Mouse (Mus musculus): ENCODE measurements at regions not wholly inside any gene's neighbourhood (a gene's known extent, or its start where the extent isn't known, plus 50 kb on each side); places are given as distances from the start of the nearest gene placed in this dataset.

DNA sequence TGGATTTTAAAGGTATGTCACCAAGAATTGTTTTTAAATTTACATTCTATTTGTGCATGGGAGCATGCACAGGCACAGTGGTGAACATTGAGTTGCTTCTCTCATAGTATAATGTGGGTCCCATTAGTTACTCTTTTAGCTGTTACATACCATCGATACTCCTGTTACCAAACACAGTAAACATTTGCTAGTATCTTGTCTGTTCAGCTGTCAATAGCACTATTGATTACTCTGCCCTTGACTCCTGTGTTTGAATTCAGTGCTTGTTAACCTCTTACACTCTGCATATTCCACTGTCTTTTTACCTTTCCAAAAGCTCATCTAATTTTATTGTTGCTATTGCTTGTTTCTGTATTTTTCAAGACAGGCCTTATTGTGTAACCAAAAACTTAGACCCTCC is 133.2 kb upstream of the Marcks start:
- DNase-seq (ENCODE audit: low read depth), result no peak

DNA sequence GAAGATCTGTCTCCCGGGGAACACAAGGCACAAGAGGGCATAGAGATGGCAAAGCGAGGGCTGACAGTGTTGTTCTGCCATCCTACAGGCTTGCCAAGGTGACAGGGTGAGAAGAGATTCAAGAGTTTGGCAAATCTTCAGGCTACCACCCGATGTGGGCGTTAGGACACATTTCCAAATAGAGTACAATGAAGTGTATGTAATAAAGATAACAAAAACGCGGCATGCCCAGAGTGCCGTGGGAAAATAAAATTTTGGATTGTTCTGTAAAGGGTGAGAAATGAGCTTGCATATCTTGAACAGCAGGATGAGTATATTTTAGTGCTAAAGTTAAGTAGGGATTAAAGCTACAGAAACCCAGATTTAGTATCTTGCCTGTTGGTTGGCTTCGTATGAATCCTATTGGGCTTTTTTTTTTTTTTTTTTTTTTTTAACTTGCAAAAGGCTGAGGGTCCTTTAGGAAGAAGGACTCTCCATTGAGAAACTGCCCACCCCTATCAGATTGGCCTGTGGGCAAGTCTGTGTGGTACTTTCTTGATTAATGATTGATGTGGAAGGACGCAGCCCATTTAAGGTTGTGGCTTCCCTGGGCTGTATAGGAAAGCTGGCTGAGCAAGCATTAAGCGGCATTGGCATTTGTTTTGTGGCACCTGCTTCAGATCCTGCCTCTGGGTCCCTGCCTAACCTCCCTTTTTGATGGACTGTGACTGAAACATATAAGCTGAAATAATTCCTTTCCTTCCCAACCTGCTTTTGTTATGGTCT is 131.7 kb upstream of the Marcks start:
- no peak for DNase-seq (ENCODE audit: low read depth)

DNA sequence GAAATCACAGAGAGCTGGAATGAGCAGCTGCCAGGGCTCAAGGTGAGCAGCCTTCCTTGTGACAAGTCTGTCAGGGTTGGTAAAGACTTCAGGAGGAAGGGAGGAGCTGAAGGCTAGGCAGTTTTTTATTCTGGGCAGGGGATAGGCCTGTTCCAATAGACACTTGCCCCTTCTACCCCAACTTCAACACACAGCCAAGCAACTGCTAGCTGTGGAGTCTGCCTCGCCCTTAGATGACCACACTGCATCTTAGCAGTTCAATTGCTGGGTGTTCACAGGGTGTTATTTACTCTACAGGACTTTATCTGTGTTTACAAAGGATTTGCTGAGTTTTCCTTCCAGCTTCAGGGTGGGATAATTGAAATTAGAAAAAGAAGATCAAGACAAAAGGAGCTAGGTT is 128.2 kb upstream of the Marcks start:
- DNase-seq (ENCODE audit: low read depth), result no peak

DNA sequence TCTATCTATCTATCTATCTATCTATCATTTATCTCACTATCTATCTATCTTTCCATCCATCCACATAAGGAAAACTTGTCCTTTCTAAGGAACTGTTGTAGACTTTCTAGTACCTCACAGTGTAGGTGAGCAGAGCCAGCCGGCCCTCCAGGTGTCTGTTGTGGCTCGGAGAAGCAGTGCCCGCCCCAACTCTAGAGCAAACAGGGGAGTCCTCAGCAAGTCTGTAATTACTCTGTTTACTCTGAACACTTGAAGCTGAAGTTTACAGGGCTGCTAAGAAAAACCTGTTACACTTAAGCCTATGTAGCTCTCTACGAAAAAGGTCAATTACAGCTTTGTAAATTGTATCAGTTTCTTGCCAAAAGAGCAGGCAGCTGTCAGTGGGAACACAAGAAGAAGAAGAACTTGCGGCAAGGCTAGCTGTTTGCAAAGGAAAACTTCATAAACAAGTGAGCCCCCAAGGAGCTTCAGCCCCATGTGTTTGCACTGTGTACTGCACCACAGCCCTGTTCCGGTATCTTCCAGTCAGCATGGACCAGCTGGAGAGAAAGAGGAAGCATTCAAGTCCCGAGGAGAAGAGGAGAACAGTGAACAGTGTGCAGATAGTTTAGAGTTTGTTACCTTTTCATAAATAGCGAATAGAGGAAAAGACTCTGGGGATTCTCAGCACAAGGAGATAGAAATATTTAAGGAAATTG is 122.2 kb upstream of the Marcks start:
- no peak for DNase-seq (ENCODE audit: low read depth)

DNA sequence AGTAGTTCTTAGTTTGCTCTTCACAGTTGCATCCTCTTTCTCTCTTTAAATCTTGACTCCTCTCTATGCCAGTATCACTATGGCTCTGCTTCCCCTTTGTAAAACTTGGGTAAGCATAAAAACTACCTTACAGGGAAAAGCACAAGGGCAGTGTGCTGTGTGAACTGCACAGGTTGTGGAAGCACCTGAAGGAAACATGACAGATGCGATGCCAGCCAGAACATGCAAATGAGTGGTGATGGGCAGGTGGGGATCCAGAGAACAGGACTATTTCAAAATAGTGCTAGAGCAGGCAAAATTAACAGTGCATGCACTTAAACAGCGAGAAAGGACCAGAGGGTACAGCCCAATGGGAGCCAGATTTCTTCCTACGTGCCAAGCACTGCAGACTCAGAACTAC is 120.5 kb upstream of the Marcks start:
- no peak for DNase-seq (ENCODE audit: low read depth)

DNA sequence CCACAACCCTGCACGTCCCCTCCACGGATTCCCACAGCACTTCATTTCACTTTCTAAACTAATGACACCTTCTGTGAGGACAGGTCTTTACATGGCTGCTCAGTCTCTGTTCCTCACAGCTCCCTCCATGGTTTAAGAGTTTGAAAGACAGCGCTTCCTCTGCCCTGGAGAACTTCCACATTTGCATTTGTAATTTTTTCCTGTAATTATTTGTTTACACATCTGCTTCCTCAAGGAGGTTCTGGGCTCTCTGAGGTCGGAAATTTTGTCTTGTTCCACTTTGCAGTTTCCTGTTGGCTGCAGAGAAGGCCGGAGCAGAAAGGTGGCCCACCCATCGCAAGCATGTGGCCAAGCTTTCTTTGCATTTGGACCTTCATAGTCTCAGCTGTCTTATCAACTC is 118.8 kb upstream of the Marcks start:
- no peak for DNase-seq (ENCODE audit: low read depth)

DNA sequence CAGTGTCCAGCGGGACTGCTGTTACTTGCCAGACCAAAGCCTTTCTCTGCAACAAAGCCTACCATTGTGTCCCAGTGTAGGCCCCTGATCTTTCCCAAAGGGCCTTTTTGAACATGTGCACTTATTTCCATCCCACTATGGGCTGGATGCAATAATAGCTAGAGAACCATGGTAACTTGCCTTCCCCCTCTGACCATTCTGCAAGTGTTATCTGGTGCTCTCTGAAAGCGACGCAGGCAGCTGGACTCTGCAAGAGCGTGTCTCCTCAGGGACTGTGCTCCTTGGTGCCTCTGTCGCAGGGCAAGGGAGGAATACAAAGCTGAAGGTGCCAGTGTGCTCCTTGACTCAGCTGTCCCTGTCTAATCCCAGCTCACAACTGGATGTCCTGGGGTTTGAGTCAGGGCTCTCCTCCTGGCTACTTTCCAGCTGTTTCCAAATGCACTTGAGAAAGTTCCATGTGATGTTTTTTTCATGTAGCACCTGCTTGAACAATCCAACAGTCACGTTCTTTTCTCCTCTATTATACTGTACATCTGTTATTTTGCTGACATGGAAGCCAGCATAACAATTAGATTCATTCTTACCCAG is 112.3 kb upstream of the Marcks start:
- no peak for DNase-seq (ENCODE audit: low read depth)

DNA sequence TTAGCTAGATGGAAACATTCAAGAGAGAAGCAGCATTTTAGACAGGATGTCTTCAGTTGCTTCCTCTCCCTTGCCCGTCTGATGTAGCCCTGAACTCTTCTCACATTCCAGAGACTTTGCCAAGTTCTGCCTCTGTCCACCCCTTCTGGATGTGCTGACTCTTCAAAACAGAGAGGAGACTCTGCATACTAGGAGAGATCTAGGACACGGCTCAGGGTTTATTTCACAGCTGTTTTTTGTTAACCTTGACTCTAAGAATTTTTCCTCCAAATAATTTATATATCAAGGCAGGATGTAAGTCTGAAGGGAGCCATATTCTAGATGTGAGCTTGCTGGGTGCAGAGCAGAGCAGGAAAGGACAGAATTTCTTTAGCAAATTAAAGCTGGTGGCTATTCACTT is 111.4 kb upstream of the Marcks start:
- DNase-seq (ENCODE audit: low read depth), result no peak

DNA sequence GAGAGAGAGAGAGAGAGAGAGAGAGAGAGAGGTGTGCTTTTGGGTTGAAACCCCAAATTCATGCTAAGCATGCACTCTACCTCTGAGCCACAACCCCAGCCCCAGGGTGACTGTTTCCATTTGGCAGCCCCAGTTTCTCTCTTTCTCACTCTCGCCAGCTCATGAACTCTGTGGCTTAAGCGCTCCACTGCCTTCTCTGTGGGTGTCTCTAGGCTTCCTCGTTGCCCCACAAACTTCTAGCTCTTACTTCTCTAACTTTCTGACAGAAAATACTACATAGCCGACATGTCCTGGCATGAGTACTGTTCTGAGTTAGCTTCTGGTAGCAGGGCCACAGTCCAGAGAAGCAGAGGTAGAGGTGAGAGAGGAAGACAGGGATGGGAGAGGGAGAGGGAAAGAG is 110.8 kb upstream of the Marcks start:
- no peak for DNase-seq (ENCODE audit: low read depth)

DNA sequence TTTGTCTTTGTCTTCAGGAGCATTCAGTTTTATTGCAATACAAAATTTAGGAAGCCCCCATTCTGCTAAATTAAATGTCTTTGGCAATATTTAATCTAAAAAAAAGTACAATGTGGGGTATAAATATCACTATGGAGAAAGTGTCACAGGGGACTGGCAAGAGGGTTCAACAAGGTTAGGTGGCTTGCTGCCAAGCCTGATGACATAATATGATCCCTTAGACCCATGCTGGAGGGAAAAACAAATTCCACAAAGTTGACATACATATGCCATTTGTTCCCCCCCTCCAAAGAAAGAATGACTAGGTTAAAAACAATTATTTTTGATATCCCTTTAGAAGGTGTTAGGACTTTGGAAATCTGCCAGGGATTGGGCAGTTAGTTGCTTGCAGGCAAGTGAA is 108.4 kb upstream of the Marcks start:
- no peak for DNase-seq (ENCODE audit: low read depth)

DNA sequence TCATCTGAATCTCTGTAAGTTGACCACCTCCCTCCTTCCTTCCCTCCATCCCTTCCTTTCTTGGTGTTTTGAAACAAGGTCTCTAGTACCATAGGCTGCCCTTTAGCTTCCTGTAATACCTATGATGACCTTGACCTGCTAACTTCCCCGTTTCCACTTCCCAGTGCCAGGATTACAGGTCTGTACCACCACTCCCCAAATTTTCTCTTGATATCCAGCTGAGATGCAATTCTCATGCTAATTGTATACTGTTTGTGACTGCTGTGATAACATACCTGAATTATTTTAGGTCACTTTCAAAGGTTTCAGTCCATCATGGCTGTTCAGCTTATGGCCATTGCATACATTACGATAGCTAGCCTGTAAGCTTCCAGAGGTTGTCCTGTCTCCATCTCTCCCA is 104.4 kb upstream of the Marcks start:
- DNase-seq (ENCODE audit: low read depth), result no peak

DNA sequence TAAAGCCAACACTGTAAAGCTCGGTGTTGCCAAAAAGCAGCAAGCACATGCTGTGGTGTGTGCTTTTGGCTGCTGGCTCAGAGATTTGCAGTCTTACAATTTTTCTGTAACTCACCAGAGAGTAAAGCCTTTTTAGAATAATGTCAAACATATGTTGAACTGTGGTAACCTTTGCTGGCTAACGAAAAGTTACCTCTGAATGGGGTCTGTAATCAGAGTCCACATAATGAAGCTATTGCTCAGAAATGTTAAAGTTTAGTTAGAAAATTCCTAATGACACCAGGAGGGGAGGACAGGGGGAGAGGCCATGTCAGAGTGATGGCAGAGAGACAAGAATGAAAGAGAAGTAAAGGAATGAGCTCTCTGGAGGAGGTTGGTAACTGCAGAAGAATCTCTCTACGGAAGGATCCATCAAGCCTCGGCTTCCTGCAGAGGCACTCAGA is 103.1 kb upstream of the Marcks start:
- DNase-seq (ENCODE audit: low read depth), result no peak

DNA sequence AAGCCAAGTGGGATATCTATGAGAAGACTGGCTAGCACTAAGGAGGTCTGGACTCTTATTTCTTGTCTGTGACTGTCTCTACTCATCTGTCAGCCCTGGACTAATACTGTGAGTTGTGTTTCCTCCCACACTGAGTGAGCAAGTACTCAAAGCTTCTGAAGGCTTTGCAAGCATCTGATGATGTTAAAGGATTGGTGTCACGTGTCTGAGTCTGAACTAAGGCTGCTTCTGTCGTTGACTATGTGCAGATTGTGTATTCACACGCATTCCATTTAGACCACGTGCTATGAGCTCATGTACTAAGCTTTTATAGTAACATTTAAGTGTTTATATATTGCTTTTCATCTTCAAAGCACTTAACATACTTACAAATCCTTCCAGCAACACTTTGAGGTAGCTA is 101.9 kb upstream of the Marcks start:
- no peak for DNase-seq (ENCODE audit: low read depth)

DNA sequence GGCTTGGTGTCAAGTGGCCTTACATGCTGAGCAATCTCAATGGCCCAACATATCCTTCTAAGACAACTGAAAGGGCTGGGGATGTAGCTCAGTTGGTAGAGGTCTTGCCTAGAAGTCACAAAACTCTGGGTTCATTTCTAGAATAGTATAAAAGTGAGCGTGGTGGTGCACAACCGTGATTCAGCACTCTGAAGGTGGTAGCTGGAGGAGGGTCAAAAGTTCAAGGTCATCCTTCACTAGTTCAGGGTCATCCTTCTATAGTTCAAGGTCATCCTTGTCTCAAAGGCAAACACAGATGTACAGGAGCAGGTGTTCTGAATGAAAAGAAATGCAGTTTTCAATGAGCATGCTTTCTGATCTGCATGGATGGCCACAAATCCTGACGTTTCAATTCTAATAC is 101.5 kb upstream of the Marcks start:
- no peak for DNase-seq (ENCODE audit: low read depth)

DNA sequence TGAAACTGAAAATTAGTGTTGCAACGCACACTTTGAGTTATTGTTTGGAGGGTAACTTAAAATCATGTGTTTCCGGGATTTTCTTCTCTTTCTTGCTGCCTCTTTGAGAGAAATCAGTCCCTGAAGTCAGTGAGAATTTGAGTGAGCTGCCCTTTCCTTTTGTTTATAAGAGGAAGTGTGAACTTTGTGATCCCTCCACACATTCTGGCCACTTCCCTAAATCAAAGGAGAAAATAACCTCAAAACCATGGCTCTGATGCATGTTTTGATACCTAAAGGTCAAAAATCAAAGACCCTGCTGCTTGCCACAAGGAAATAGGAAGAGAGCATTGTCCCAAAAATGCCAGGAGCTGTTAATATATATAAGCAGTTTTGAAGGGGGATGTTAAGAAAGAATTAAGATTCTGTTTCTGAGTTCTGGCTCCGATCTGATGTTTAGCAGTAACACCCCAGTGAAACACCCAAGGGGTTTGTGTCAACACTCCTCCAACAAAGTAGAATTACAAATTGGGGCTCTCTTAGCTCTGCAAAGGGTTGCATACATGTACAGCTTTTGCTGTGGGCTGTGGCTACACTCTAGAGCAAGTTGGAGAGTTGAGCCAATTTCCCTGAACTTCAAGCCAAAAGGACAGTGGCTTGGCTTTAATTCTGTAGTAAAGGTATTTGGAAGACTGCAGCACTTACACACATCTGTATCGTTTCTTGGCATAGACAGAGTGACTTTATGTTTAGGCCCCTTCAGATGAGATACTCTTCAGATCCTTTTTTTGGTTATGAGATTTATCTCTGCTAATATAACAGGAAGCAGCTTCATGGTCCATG is 97.5 kb upstream of the Marcks start:
- no peak for DNase-seq (ENCODE audit: low read depth)

DNA sequence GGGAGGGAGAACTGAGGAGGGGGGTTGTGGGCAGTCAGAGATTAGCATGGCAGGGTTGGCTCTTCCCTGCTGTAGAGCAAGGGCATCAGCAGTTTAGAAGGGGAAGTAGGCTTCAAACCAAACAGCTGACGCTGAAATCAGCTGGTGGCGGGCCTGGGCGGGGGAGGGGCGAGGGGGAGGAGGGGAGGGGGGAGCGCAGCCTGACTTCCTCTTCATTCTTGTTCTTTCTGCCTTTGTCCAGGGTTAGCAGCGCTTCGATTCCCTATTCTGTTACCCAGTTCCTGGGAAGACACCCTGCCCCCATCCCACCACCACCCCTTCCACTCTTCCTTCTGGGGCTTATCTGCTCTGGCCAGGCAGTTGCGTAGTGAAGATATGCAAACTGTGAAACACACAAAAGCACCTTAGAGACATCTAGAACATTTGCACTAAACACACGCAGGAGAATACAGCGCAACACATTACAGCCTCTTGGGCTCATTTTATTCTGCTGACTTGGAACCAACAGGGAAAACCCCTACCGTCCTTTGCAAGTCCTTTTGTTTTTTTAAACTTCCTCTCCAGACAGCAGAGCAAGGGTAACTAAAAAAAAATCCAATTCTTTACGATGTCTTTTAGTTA is 93.3 kb upstream of the Marcks start:
- DNase-seq (ENCODE audit: low read depth), result peak; percentile 83

DNA sequence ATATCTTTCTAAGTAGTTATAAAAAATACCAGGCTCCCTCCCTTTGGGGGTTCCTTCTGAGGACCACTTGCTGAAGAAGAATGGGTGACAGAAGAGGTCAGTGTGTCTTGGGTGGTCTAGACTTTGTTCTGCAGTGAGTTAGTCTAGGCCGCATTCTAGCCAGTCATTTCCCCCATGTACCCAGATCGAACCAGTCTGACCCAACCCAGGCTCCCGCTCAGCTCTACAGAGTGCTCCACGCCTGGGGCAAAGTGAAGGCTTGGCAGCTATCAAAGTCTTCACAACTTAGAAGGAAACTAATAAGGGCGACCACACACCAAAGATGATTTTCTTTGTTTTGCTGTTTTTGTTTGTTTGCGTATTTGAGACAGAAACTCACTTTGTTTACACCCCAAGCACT is 92.4 kb upstream of the Marcks start:
- DNase-seq (ENCODE audit: low read depth), result no peak

DNA sequence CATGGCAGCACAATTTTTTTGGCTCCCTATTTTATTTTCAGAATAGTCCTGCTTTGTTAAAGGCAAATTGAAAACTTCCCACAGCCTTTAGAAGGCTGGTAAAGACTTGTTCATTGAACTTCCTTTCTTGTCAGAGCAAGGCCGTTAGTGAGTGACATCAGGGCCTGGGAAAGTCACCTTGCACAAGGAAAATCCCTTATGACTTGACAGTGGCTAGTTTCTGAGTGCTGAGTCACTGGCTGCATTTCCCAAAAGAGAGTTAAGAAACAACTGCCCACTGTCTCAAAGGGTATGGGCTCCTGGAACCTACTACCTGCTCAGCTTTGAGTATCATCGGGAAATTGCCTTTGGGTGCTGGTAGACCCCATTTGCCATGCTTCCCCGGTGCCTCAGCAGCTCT is 89.2 kb upstream of the Marcks start:
- no peak for DNase-seq (ENCODE audit: low read depth)

DNA sequence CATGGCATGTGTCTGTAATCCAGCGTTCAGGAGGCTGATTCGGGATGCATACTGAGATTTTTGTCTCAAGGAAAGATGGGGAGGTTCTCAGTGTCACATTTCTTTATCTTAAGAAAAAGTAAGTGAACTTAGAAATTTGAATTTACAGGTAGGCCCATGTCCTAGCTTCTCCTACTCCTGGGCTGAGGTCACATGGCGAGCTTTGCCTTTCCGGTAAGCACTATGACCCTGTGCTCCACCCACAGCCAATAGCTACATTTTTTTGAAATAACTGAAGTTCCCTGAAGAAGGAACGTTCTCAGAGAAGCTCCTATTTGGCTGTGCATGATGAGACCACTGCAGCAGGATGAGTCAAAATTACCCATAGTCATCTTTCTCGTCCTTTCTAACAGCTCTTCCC is 83.0 kb upstream of the Marcks start:
- DNase-seq (ENCODE audit: low read depth), result no peak

DNA sequence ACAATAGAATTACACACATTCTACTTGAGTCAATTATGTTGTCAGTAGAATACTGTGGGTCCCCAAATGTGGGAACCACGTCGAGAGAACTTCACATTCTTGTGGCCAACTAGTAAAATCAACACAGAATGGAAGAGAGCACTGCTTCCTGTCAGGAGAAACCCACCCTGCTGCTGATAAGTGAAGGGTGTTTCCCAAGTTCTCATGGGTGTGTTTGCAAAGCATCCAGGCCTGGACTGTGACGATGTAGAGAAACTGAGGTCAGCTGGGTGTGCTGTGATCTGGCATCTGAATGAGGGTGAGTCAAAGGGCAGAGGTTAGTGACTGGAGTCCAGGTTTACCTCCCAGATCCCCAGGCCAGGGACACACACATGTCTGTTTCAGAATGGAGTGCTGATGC is 81.7 kb upstream of the Marcks start:
- DNase-seq (ENCODE audit: low read depth), result no peak

DNA sequence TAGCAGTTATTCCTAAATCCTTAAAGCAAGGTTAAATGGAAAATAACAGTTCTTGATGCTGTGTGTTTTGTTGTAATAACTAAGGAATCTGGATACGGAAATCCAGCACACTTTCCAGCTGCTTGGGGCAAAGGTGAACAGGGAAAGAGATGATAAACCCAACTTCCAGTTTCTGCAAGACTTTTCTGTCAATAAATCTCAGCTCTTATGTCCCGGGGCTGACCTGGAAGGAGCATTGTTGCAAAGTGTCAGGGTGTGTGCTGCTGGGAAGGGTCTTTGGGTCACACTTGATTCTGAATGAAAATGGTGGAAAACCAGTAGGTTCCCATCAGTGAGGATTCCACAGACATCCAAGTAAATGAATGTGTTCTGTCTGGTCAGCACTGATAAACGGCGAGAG is 81.2 kb upstream of the Marcks start:
- no peak for DNase-seq (ENCODE audit: low read depth)

DNA sequence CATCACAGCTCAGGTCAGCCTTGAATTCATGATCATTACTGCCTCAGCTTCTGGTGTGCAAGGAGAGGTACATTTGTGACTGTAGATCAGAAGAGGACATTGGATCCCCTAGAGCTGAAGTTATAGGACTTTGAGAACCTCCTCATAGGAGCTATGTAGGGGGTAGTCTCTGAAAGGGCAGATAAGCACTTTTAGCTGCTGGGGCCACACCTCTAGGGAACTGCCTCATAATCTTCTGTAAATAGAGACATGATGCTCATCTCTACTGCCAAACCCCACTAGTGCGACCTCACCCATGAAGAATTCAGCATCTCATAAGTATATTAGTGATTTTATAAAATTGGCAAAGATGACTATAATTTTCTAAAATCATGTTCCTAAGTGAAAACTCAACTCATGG is 80.7 kb upstream of the Marcks start:
- DNase-seq (ENCODE audit: low read depth), result no peak

Measured in c-Kit-positive CD71-positive TER-119-negative erythroid progenitor cells, embryonic 14.5 days (primary cell).